Mouse (Mus musculus) embryonic fibroblast, embryonic 13.5 days (primary cell): ENCODE measurements around the gene Dram2. TPM values are rescaled to one million over a fixed set of nuclear protein-coding genes. Genes with fewer than 3 reads are reported as not detected.
"Not testable (repeated sequence)": the region's sequence is repeated elsewhere in the genome, so short reads cannot be mapped to it uniquely, and the experiment has no call there.

Experiments
- H3K27ac ChIP-seq: 2 replicates; pipeline ENCODE4 v1.5.1; 2012; ENCODE audit warnings: low read length, control low read depth, inconsistent platforms; ENCODE audit not compliant: insufficient read depth
- H3K4me1 ChIP-seq: 2 replicates; pipeline ENCODE4 v1.6.1; 2011; ENCODE audit warnings: low read length; ENCODE audit not compliant: control insufficient read depth, insufficient read depth
- H3K4me3 ChIP-seq: 2 replicates; pipeline ENCODE4 v1.5.1; 2011; ENCODE audit warnings: mild to moderate bottlenecking, control low read depth, low read length; ENCODE audit not compliant: insufficient read depth
- CTCF ChIP-seq: IDR thresholded peaks from 2 replicates; pipeline ENCODE4 v1.5.1; 2011; ENCODE audit warnings: mild to moderate bottlenecking, control low read depth, low read length, moderate library complexity, borderline replicate concordance; ENCODE audit not compliant: insufficient read depth
- POLR2A ChIP-seq: IDR thresholded peaks from 2 replicates; pipeline ENCODE4 v1.6.1; 2011; ENCODE audit warnings: low read depth, mild to moderate bottlenecking, control low read depth, low read length, moderate library complexity
- polyA plus RNA-seq: library from polyadenylated mRNA; stranded (reverse); fragments of >200 nt; gene quantifications from 2 replicates; pipeline ENCODE4 v1.2.4, GENCODE M21; 2011; ENCODE audit warnings: low read depth; ENCODE audit not compliant: missing spikeins, insufficient read length

Dram2 gene
- polyA plus RNA-seq, 1 experiment = 46.9 TPM

- H3K4me1 ChIP-seq = no peaks in the 10 kb centered on the region
- H3K27ac ChIP-seq = peak overlapping the region; percentile 65
- H3K4me3 ChIP-seq = peak overlapping the region; percentile 91
- TF ChIP-seq POLR2A (0 out of 2 replicates have a peak, but pooled peaks have one; percentile 33), CTCF (no peak)
Observed at GRCm38 (mm10) chr3:106547924-106548539, 434 bp downstream of the Dram2 start.

GRCm38 (mm10) chr3:106548971-106549370 is 1.4 kb downstream of the Dram2 start:
- H3K27ac ChIP-seq = no peak overlapping the region
- H3K4me1 ChIP-seq = no peaks in the 10 kb centered on the region
- TF ChIP-seq POLR2A (no peak), CTCF (no peak)
- peak overlapping the region; percentile 32; the same call in 1 of the 2 replicates for H3K4me3 ChIP-seq

GRCm38 (mm10) chr3:106553411-106553810 is 5.8 kb downstream of the Dram2 start:
- Histone ChIP-seq H3K27ac (no peak overlapping the region), H3K4me1 (no peaks in the 10 kb centered on the region), H3K4me3 (no peak overlapping the region)
- TF ChIP-seq CTCF (no peak), POLR2A (no peak)

- Histone ChIP-seq H3K27ac (no peak overlapping the region), H3K4me1 (no peaks in the 10 kb centered on the region), H3K4me3 (no peak overlapping the region)
- no peak for TF ChIP-seq CTCF
- no peak for TF ChIP-seq POLR2A
Observed at GRCm38 (mm10) chr3:106555743-106556250, 8.2 kb downstream of the Dram2 start.

GRCm38 (mm10) chr3:106558271-106558670 is 10.7 kb downstream of the Dram2 start:
- TF ChIP-seq CTCF (no peak), POLR2A (no peak)
- Histone ChIP-seq H3K4me1 (no peaks in the 10 kb centered on the region), H3K4me3 (no peak overlapping the region), H3K27ac (no peak overlapping the region)

- Histone ChIP-seq H3K4me3 (no peak overlapping the region), H3K4me1 (no peaks in the 10 kb centered on the region), H3K27ac (no peak overlapping the region)
- TF ChIP-seq CTCF (no peak), POLR2A (no peak)
Observed at GRCm38 (mm10) chr3:106565876-106566275, 18.3 kb downstream of the Dram2 start.

GRCm38 (mm10) chr3:106573191-106573590 is 25.6 kb downstream of the Dram2 start:
- Histone ChIP-seq H3K4me3 (no peak overlapping the region), H3K4me1 (no peaks in the 10 kb centered on the region), H3K27ac (no peak overlapping the region)
- TF ChIP-seq CTCF = no peak

- TF ChIP-seq POLR2A (no peak), CTCF (no peak)
- Histone ChIP-seq H3K4me3 (no peak overlapping the region), H3K27ac (no peak overlapping the region), H3K4me1 (no peaks in the 10 kb centered on the region)
Observed at GRCm38 (mm10) chr3:106579296-106579695, 31.7 kb downstream of the Dram2 start.

GRCm38 (mm10) chr3:106593631-106594030 is 46.0 kb downstream of the Dram2 start:
- H3K27ac ChIP-seq, H3K4me1 ChIP-seq: not testable (repeated sequence)

GRCm38 (mm10) chr3:106618103-106618502 is 70.5 kb downstream of the Dram2 start:
- H3K4me3 ChIP-seq = no peak overlapping the region
- no peak overlapping the region for H3K27ac ChIP-seq
- TF ChIP-seq POLR2A (no peak), CTCF (no peak)
- no peaks in the 10 kb centered on the region for H3K4me1 ChIP-seq

More at GRCm38 (mm10) chr3:106593631-106594030, 46.0 kb downstream of the Dram2 start:
- not testable (repeated sequence) for H3K4me3 ChIP-seq

Other genes starting within 250 kb of the Dram2 start
- gene Chil6, start 141.6 kb upstream of the Dram2 start, polyA plus RNA-seq = not detected in 2 replicates
- gene Dennd2d, start 65.4 kb upstream of the Dram2 start, polyA plus RNA-seq = 4.6 and 5.4 TPM in 2 replicates
- gene Cept1, start within 50 bp of the Dram2 start, polyA plus RNA-seq = 61.6 and 76.7 TPM in 2 replicates
- 18.6 and 25.1 TPM in 2 replicates for gene Lrif1, start 137.2 kb downstream of the Dram2 start, polyA plus RNA-seq
- gene Cd53, start 242.4 kb downstream of the Dram2 start, polyA plus RNA-seq = 1.9 and 2.9 TPM in 2 replicates